Mouse (Mus musculus) adrenal gland, postnatal 10 days (tissue): ENCODE measurements around the gene Fam53a. TPM values are rescaled to one million over a fixed set of nuclear protein-coding genes. Genes with fewer than 3 reads are reported as not detected.

ENCODE experiments used
- total RNA-seq, 2 experiments: library from RNA; stranded (reverse); gene quantifications; 2 replicates each; pipeline ENCODE4 v1.2.3; 2021

Fam53a gene
- total RNA-seq, 2 experiments from 2014 or later, result 25.2 to 28.6 TPM

Other genes with a start within 250 kb of the Fam53a start
- gene Nkx1-1, start 195.7 kb downstream of the Fam53a start, total RNA-seq, result not detected
- gene Gm9903, start 290 bp upstream of the Fam53a start, total RNA-seq, result under 1 TPM; 0.39 to 0.48 TPM
- 10 to 100 TPM; 50.1 to 56.5 TPM for gene Slbp, start 22.9 kb upstream of the Fam53a start, total RNA-seq
- gene Tacc3, start 28.5 kb upstream of the Fam53a start, total RNA-seq, result 10 to 100 TPM; 24.0 to 31.5 TPM
- gene Tmem129, start 28.8 kb upstream of the Fam53a start, total RNA-seq, result 10 to 100 TPM; 18.6 to 21.7 TPM
- 1 to 10 TPM; 4.8 to 8.8 TPM for gene Fgfr3, start 92.0 kb upstream of the Fam53a start, total RNA-seq
- gene Letm1, start 153.2 kb upstream of the Fam53a start, total RNA-seq, result 100 to 1,000 TPM; 160 to 165 TPM
- gene Nsd2, start 191.1 kb upstream of the Fam53a start, total RNA-seq, result 10 to 100 TPM; 54.3 to 71.7 TPM